Mouse (Mus musculus): Measurements from ENCODE around the gene Olfr1270. TPM values are rescaled to one million over a fixed set of nuclear protein-coding genes. Genes with fewer than 3 reads are reported as not detected.

Olfr1270 gene
- polyA plus RNA-seq, 1 experiment from 2014 or later, result not detected

Other genes starting within 250 kb of the Olfr1270 start
- not detected in 2 replicates for gene Olfr1258, start 225.8 kb downstream of the Olfr1270 start, polyA plus RNA-seq (2014; fragmentation: Nextera tagmentation; extraction: Ambion mirVana)
- gene Olfr1259, start 204.4 kb downstream of the Olfr1270 start, polyA plus RNA-seq (2014; fragmentation: Nextera tagmentation; extraction: Ambion mirVana), result not detected in 2 replicates
- gene Olfr1260, start 178.8 kb downstream of the Olfr1270 start, polyA plus RNA-seq (2014; fragmentation: Nextera tagmentation; extraction: Ambion mirVana), result not detected in 2 replicates
- gene Olfr1261, start 161.9 kb downstream of the Olfr1270 start, polyA plus RNA-seq (2014; fragmentation: Nextera tagmentation; extraction: Ambion mirVana), result not detected in 2 replicates
- gene Olfr1262, start 152.9 kb downstream of the Olfr1270 start, polyA plus RNA-seq (2014; fragmentation: Nextera tagmentation; extraction: Ambion mirVana), result not detected in 2 replicates
- gene Olfr1263, start 141.0 kb downstream of the Olfr1270 start, polyA plus RNA-seq (2014; fragmentation: Nextera tagmentation; extraction: Ambion mirVana), result not detected in 2 replicates
- gene Olfr1264, start 127.5 kb downstream of the Olfr1270 start, polyA plus RNA-seq (2014; fragmentation: Nextera tagmentation; extraction: Ambion mirVana), result not detected in 2 replicates
- not detected in 2 replicates for gene Olfr1265, start 117.8 kb downstream of the Olfr1270 start, polyA plus RNA-seq (2014; fragmentation: Nextera tagmentation; extraction: Ambion mirVana)
- gene Olfr140, start 89.5 kb downstream of the Olfr1270 start, polyA plus RNA-seq (2014; fragmentation: Nextera tagmentation; extraction: Ambion mirVana), result not detected in 2 replicates
- gene Olfr1269, start 31.7 kb downstream of the Olfr1270 start, polyA plus RNA-seq (2014; fragmentation: Nextera tagmentation; extraction: Ambion mirVana), result not detected in 2 replicates
- gene Olfr32, start 10.8 kb downstream of the Olfr1270 start, polyA plus RNA-seq (2014; fragmentation: Nextera tagmentation; extraction: Ambion mirVana), result not detected in 2 replicates
- not detected in 2 replicates for gene Olfr1506, start 71.4 kb upstream of the Olfr1270 start, polyA plus RNA-seq (2014; fragmentation: Nextera tagmentation; extraction: Ambion mirVana)
- not detected in 2 replicates for gene Olfr142, start 104.5 kb upstream of the Olfr1270 start, polyA plus RNA-seq (2014; fragmentation: Nextera tagmentation; extraction: Ambion mirVana)
- not detected in 2 replicates for gene Olfr1271, start 117.9 kb upstream of the Olfr1270 start, polyA plus RNA-seq (2014; fragmentation: Nextera tagmentation; extraction: Ambion mirVana)
- not detected in 2 replicates for gene Olfr1272, start 139.8 kb upstream of the Olfr1270 start, polyA plus RNA-seq (2014; fragmentation: Nextera tagmentation; extraction: Ambion mirVana)
- not detected in 2 replicates for gene Gm13769, start 169.1 kb upstream of the Olfr1270 start, polyA plus RNA-seq (2014; fragmentation: Nextera tagmentation; extraction: Ambion mirVana)
- gene Olfr1274-ps, start 245.6 kb upstream of the Olfr1270 start, polyA plus RNA-seq (2014; fragmentation: Nextera tagmentation; extraction: Ambion mirVana), result not detected in 2 replicates

All from midbrain, embryonic 11.5 days (tissue).